In the genomic region with DNA sequence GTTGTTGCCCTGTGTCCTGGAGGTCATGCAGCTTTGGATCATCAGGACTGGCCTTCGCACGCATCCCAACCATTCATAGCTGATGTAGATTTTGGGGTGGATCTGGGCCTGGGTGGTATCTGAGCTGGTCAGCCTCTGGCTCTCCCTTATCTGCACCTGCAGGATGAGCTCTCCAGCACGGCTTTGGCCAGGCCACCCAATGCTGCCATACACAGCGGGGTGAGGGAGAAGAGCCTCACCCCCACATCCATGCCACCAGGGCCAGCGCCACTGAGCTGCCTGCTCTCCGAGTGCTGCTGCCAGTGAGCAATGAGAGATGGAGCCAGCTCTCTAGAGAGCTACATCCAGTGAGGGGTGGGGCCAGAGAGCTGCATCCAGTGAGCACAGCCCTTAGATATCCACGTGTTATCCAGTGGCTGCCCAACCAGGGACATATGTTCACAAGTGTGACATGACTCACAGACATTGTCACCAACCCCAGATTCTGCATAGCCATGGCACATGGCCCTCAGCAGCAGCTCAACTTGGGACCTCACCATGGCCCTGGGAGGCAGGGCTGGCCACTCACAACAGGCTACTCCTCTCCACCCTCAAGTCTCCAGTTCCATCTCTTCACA, we compare ENCODE assay signal across 14 mouse cellular contexts. TPM values are rescaled to one million over a fixed set of nuclear protein-coding genes. Genes with fewer than 3 reads are reported as not detected.
DNase-seq lines count a peak whose midpoint lies in the region; ATAC-seq and TF ChIP-seq lines count a peak whose summit lies in the region.
"Had no signal": no experiment of that assay in that cellular context is flagged by ENCODE, and none has a peak within 500 bp of the region (broad histone marks: within the 10 kb centered on the region; RNA-seq: fewer than 3 reads in every experiment).

No protein-coding gene starts in this region.

- no peak overlapping the region for H3K9ac ChIP-seq in heart, embryonic 12.5 days
- peak overlapping the region; percentile 52 for H3K9ac ChIP-seq in liver, embryonic 12.5 days
- H3K9ac ChIP-seq: forebrain, embryonic 12.5 days had no signal

- DNase-seq in heart, postnatal 14 days: no peak
- DNase-seq in spleen, postnatal 36 days (ENCODE audit: low spot score in 2 of 2): peak; percentile 60 to 72
- no peak for DNase-seq in embryo, embryonic 11 days
- DNase-seq in left cerebral cortex, adult 2 months (ENCODE audit: extremely low spot score in 1 of 2, low spot score in 2 of 2): no peak
- no peak for DNase-seq in left cerebral cortex, postnatal 4 days
- DNase-seq: gastrocnemius, postnatal 10 days; kidney, adult 18-20 months; lung, postnatal 36 days had no signal

- H3K9me3 ChIP-seq in heart, embryonic 12.5 days (replicated peaks): no peaks in the 10 kb centered on the region
- no peaks in the 10 kb centered on the region for H3K9me3 ChIP-seq in liver, embryonic 12.5 days (replicated peaks)
- H3K9me3 ChIP-seq: forebrain, embryonic 12.5 days had no signal

- no peak overlapping the region for H3K4me3 ChIP-seq in heart, embryonic 12.5 days
- H3K4me3 ChIP-seq in brown adipose tissue, adult 24 weeks (ENCODE audit: insufficient read depth, low read depth, low read length): no peak overlapping the region
- no peak overlapping the region for H3K4me3 ChIP-seq in liver, embryonic 12.5 days
- no peak overlapping the region for H3K4me3 ChIP-seq in left cerebral cortex, adult 2 months
- H3K4me3 ChIP-seq: forebrain, embryonic 12.5 days had no signal

- no peak for TF ChIP-seq CTCF in left cerebral cortex, adult 2 months (IDR thresholded peaks at IDR 0.05)

- peak; percentile 91 for ATAC-seq in heart, embryonic 12.5 days (ENCODE audit: insufficient number of reproducible peaks, low FRiP score)
- peak; percentile 99 for ATAC-seq in liver, embryonic 12.5 days
- ATAC-seq: activated CD4-positive, CD25-positive, alpha-beta regulatory T cell, adult 4 months had no signal

- WGBS in heart, embryonic 12.5 days: 72% methylated on average over 7 of the region's 7 CpGs
- WGBS in liver, embryonic 12.5 days (ENCODE audit: insufficient replicate concordance): 43% methylated on average over 7 of the region's 7 CpGs

- intact Hi-C loops in heart, postnatal 14 days (cut with DNase I): loop anchor here (5.0 kb wide), 1 partner anchor 349 kb away; no protein-coding TSS in a partner anchor
- intact Hi-C loops in left cerebral cortex, adult 2 months (cut with DNase I): loop anchor here (5.0 kb wide), 1 partner anchor 249 kb away; no protein-coding TSS in a partner anchor
- intact Hi-C loops in left cerebral cortex, postnatal 4 days (cut with DNase I): no loop called here

- no peak overlapping the region for H3K4me2 ChIP-seq in heart, embryonic 12.5 days
- peak overlapping the region; percentile 48 for H3K4me2 ChIP-seq in liver, embryonic 12.5 days
- H3K4me2 ChIP-seq: forebrain, embryonic 12.5 days had no signal

- no peaks in the 10 kb centered on the region for H3K4me1 ChIP-seq in heart, embryonic 12.5 days (replicated peaks)
- peaks cover 2% of the 10 kb centered on the region; the same call in 1 of the 2 replicates for H3K4me1 ChIP-seq in brown adipose tissue, adult 24 weeks (ENCODE audit: control insufficient read depth, insufficient read depth, insufficient read length, low read length)
- peaks cover 53% of the 10 kb centered on the region for H3K4me1 ChIP-seq in liver, embryonic 12.5 days
- H3K4me1 ChIP-seq: forebrain, embryonic 12.5 days had no signal

- H3K27ac ChIP-seq in heart, embryonic 12.5 days (ENCODE audit: poor library complexity, severe bottlenecking): no peak overlapping the region
- 0 out of 2 replicates have a peak overlapping the region, but pooled peaks have one; percentile 16 for H3K27ac ChIP-seq in brown adipose tissue, adult 24 weeks (replicated peaks; ENCODE audit: low read depth, low read length)
- peak overlapping the region; percentile 91 for H3K27ac ChIP-seq in liver, embryonic 12.5 days
- H3K27ac ChIP-seq in left cerebral cortex, adult 2 months: no peak overlapping the region
- H3K27ac ChIP-seq: forebrain, embryonic 12.5 days had no signal

- H3K27me3 ChIP-seq in heart, embryonic 12.5 days (replicated peaks): no peaks in the 10 kb centered on the region
- H3K27me3 ChIP-seq in liver, embryonic 12.5 days (replicated peaks): no peaks in the 10 kb centered on the region
- H3K27me3 ChIP-seq: forebrain, embryonic 12.5 days had no signal

- H3K36me3 ChIP-seq in heart, embryonic 12.5 days: peaks cover 76% of the 10 kb centered on the region
- H3K36me3 ChIP-seq in liver, embryonic 12.5 days: peaks cover 73% of the 10 kb centered on the region

RNA-seq across cellular contexts. Expression of gene 1110032A03Rik, which starts 27.8 kb away (rescaled TPM):
- polyA plus RNA-seq in heart, embryonic 12.5 days (2016; fragmentation: Nextera tagmentation; extraction: Ambion mirVana): 19.9 and 20.7 TPM in 2 replicates
- total RNA-seq in heart, postnatal 14 days (2021): 10 to 100 TPM in 1 of 2 experiments, 1 to 10 TPM in 1; 7.9 to 10.4 TPM
- 213 and 331 TPM in 2 replicates for polyA plus RNA-seq in brown adipose tissue, adult 24 weeks (2012; ENCODE audit: insufficient read depth, insufficient read length, missing spikeins)
- polyA plus RNA-seq in liver, embryonic 12.5 days (2016; fragmentation: Nextera tagmentation; extraction: Ambion mirVana): 14.5 and 15.1 TPM in 2 replicates
- total RNA-seq in left cerebral cortex, adult 2 months (2021): 10 to 100 TPM; 34.7 to 38.3 TPM
- total RNA-seq in left cerebral cortex, postnatal 4 days (2021): 10 to 100 TPM; 16.6 to 18.6 TPM

RNA-seq across cellular contexts. Expression of gene Alg9, which starts 28.3 kb away (rescaled TPM):
- polyA plus RNA-seq in heart, embryonic 12.5 days (2016; fragmentation: Nextera tagmentation; extraction: Ambion mirVana): 38.6 TPM in 2 replicates
- total RNA-seq in heart, postnatal 14 days (2021): 10 to 100 TPM in 1 of 2 experiments, 1 to 10 TPM in 1; 9.9 to 10.1 TPM
- 38.3 and 49.0 TPM in 2 replicates for polyA plus RNA-seq in brown adipose tissue, adult 24 weeks (2012; ENCODE audit: insufficient read depth, insufficient read length, missing spikeins)
- polyA plus RNA-seq in liver, embryonic 12.5 days (2016; fragmentation: Nextera tagmentation; extraction: Ambion mirVana): 20.9 and 23.1 TPM in 2 replicates
- total RNA-seq in left cerebral cortex, adult 2 months (2021): 10 to 100 TPM; 25.4 to 26.7 TPM
- total RNA-seq in left cerebral cortex, postnatal 4 days (2021): 10 to 100 TPM; 52.7 to 53.8 TPM

RNA-seq across cellular contexts. Expression of gene Fdxacb1, which starts 35.1 kb away (rescaled TPM):
- 8.0 and 10.3 TPM in 2 replicates for polyA plus RNA-seq in heart, embryonic 12.5 days (2016; fragmentation: Nextera tagmentation; extraction: Ambion mirVana)
- 1 to 10 TPM; 5.7 to 6.0 TPM for total RNA-seq in heart, postnatal 14 days (2021)
- 5.1 and 9.2 TPM in 2 replicates for polyA plus RNA-seq in brown adipose tissue, adult 24 weeks (2012; ENCODE audit: insufficient read depth, insufficient read length, missing spikeins)
- polyA plus RNA-seq in liver, embryonic 12.5 days (2016; fragmentation: Nextera tagmentation; extraction: Ambion mirVana): 11.5 and 13.7 TPM in 2 replicates
- 1 to 10 TPM; 4.6 to 4.8 TPM for total RNA-seq in left cerebral cortex, adult 2 months (2021)
- total RNA-seq in left cerebral cortex, postnatal 4 days (2021): 1 to 10 TPM; 5.9 to 8.3 TPM

RNA-seq across cellular contexts. Expression of gene Ppp2r1b, which starts 41.9 kb away (rescaled TPM):
- polyA plus RNA-seq in heart, embryonic 12.5 days (2016; fragmentation: Nextera tagmentation; extraction: Ambion mirVana): 61.1 and 62.1 TPM in 2 replicates
- 10 to 100 TPM in 1 of 2 experiments, 1 to 10 TPM in 1; 9.3 to 12.2 TPM for total RNA-seq in heart, postnatal 14 days (2021)
- 35.1 and 41.6 TPM in 2 replicates for polyA plus RNA-seq in brown adipose tissue, adult 24 weeks (2012; ENCODE audit: insufficient read depth, insufficient read length, missing spikeins)
- 131 and 137 TPM in 2 replicates for polyA plus RNA-seq in liver, embryonic 12.5 days (2016; fragmentation: Nextera tagmentation; extraction: Ambion mirVana)
- 10 to 100 TPM; 21.6 to 28.5 TPM for total RNA-seq in left cerebral cortex, adult 2 months (2021)
- total RNA-seq in left cerebral cortex, postnatal 4 days (2021): 10 to 100 TPM; 29.9 to 33.2 TPM

RNA-seq across cellular contexts. Expression of gene Hspb2, which starts 51.0 kb away (rescaled TPM):
- polyA plus RNA-seq in heart, embryonic 12.5 days (2016; fragmentation: Nextera tagmentation; extraction: Ambion mirVana): 284 and 285 TPM in 2 replicates
- 100 to 1,000 TPM; 128 to 131 TPM for total RNA-seq in heart, postnatal 14 days (2021)
- 1.8 and 5.9 TPM in 2 replicates for polyA plus RNA-seq in brown adipose tissue, adult 24 weeks (2012; ENCODE audit: insufficient read depth, insufficient read length, missing spikeins)
- polyA plus RNA-seq in liver, embryonic 12.5 days (2016; fragmentation: Nextera tagmentation; extraction: Ambion mirVana): 0.82 and 1.2 TPM in 2 replicates
- 1 to 10 TPM; 1.4 to 1.5 TPM for total RNA-seq in left cerebral cortex, adult 2 months (2021)
- total RNA-seq in left cerebral cortex, postnatal 4 days (2021): 1 to 10 TPM; 1.0 to 1.3 TPM
- polyA plus RNA-seq: neural tube, embryonic 14.5 days had no signal

Comparison
In these comparisons a context has a peak if more than half of its experiments do, and no peak if none do; other contexts are left out.
1. H3K27ac ChIP-seq: peak in brown adipose tissue, adult 24 weeks (single experiment) and liver, embryonic 12.5 days (single experiment); none in heart, embryonic 12.5 days (single experiment) and left cerebral cortex, adult 2 months (single experiment).
2. DNase-seq: peak in spleen, postnatal 36 days (2 of 2); none in heart, postnatal 14 days (0 of 2), embryo, embryonic 11 days (single experiment), left cerebral cortex, adult 2 months (0 of 2) and left cerebral cortex, postnatal 4 days (single experiment).